Mouse (Mus musculus) E14TG2a.4 (cell line): Measurements from ENCODE around the gene Ms4a6b.

Experiments
- CTCF ChIP-seq: conservative IDR thresholded peaks from 2 replicates; pipeline ENCODE4 v1.5.1; 2014; ENCODE audit warnings: low read length
- POU5F1 ChIP-seq: IDR thresholded peaks from 2 replicates; pipeline ENCODE4 v1.6.1; 2014; ENCODE audit warnings: low read length, borderline replicate concordance

- TF ChIP-seq CTCF (no peak), POU5F1 (no peak)
Measured at GRCm38 (mm10) chr19:11520146-11520545, 3.8 kb downstream of the Ms4a6b start.
